14 mouse cellular contexts compared by ENCODE assay signal in genomic region chr2:132021616-132022015, GRCm38 (mm10). TPM values are rescaled to one million over a fixed set of nuclear protein-coding genes. Genes with fewer than 3 reads are reported as not detected.
DNase-seq lines count a peak whose midpoint lies in the region; ATAC-seq and TF ChIP-seq lines count a peak whose summit lies in the region.
"Had no signal": no experiment of that assay in that cellular context is flagged by ENCODE, and none has a peak within 500 bp of the region (broad histone marks: within the 10 kb centered on the region; RNA-seq: fewer than 3 reads in every experiment).

No protein-coding gene starts in this region.

- no peak overlapping the region for H3K4me3 ChIP-seq in kidney, embryonic 15.5 days (replicated peaks)
- no peak overlapping the region for H3K4me3 ChIP-seq in kidney, embryonic 14.5 days (ENCODE audit: low read length)
- no peak overlapping the region for H3K4me3 ChIP-seq in midbrain, embryonic 11.5 days (ENCODE audit: low read depth, low read length)
- no peak overlapping the region for H3K4me3 ChIP-seq in midbrain, embryonic 10.5 days
- no peak overlapping the region for H3K4me3 ChIP-seq in embryonic facial prominence, embryonic 15.5 days (replicated peaks)
- H3K4me3 ChIP-seq in small intestine, adult 2 months (ENCODE audit: low read depth, low read length) = no peak overlapping the region
- H3K4me3 ChIP-seq: intestine, embryonic 15.5 days; midbrain, embryonic 15.5 days; neural tube, embryonic 12.5 days had no signal

- H3K4me2 ChIP-seq in kidney, embryonic 15.5 days = no peak overlapping the region
- H3K4me2 ChIP-seq in kidney, embryonic 14.5 days (replicated peaks; ENCODE audit: low read depth, low read length) = no peak overlapping the region
- H3K4me2 ChIP-seq in midbrain, embryonic 11.5 days = no peak overlapping the region
- no peak overlapping the region for H3K4me2 ChIP-seq in embryonic facial prominence, embryonic 15.5 days (replicated peaks)
- H3K4me2 ChIP-seq: intestine, embryonic 15.5 days; midbrain, embryonic 15.5 days; neural tube, embryonic 12.5 days had no signal

- no peak overlapping the region for H3K9ac ChIP-seq in kidney, embryonic 15.5 days
- no peak overlapping the region for H3K9ac ChIP-seq in kidney, embryonic 14.5 days (ENCODE audit: low read depth, low read length)
- H3K9ac ChIP-seq in midbrain, embryonic 11.5 days (ENCODE audit: low read length) = no peak overlapping the region
- H3K9ac ChIP-seq in embryonic facial prominence, embryonic 15.5 days = no peak overlapping the region
- H3K9ac ChIP-seq: intestine, embryonic 15.5 days; midbrain, embryonic 15.5 days; neural tube, embryonic 12.5 days had no signal

- peaks cover under 1% of the 10 kb centered on the region; the same call in 1 of the 2 replicates for H3K27me3 ChIP-seq in kidney, embryonic 15.5 days
- no peaks in the 10 kb centered on the region for H3K27me3 ChIP-seq in kidney, embryonic 14.5 days (ENCODE audit: control insufficient read depth, insufficient read depth, low read length)
- H3K27me3 ChIP-seq in midbrain, embryonic 11.5 days (ENCODE audit: control insufficient read depth, insufficient read depth, low read length) = no peaks in the 10 kb centered on the region
- H3K27me3 ChIP-seq in midbrain, embryonic 10.5 days (ENCODE audit: low read depth, poor library complexity, severe bottlenecking) = no peaks in the 10 kb centered on the region
- no peaks in the 10 kb centered on the region for H3K27me3 ChIP-seq in embryonic facial prominence, embryonic 15.5 days
- no peaks in the 10 kb centered on the region for H3K27me3 ChIP-seq in small intestine, adult 2 months (ENCODE audit: control insufficient read depth, insufficient read depth, low read length)
- H3K27me3 ChIP-seq: intestine, embryonic 15.5 days; midbrain, embryonic 15.5 days; neural tube, embryonic 12.5 days had no signal

- DNase-seq in midbrain, embryonic 11.5 days (ENCODE audit: low spot score, missing footprints) = peak; percentile 49
- no peak for DNase-seq in midbrain, embryonic 10.5 days (ENCODE audit: low spot score)
- no peak for DNase-seq in layer of hippocampus, adult 18-20 months (ENCODE audit: low spot score in 2 of 2)
- DNase-seq: cerebellum, adult 2 months; kidney, postnatal 25 days; retina, postnatal 1 day had no signal

- no peaks in the 10 kb centered on the region for H3K9me3 ChIP-seq in kidney, embryonic 15.5 days (replicated peaks)
- H3K9me3 ChIP-seq in kidney, embryonic 14.5 days (ENCODE audit: control insufficient read depth, low read length) = no peaks in the 10 kb centered on the region
- H3K9me3 ChIP-seq in midbrain, embryonic 11.5 days (ENCODE audit: control insufficient read depth, low read length) = no peaks in the 10 kb centered on the region
- H3K9me3 ChIP-seq in midbrain, embryonic 10.5 days (replicated peaks) = no peaks in the 10 kb centered on the region
- H3K9me3 ChIP-seq in embryonic facial prominence, embryonic 15.5 days (replicated peaks) = no peaks in the 10 kb centered on the region
- H3K9me3 ChIP-seq: intestine, embryonic 15.5 days; midbrain, embryonic 15.5 days; neural tube, embryonic 12.5 days had no signal

- H3K27ac ChIP-seq in kidney, embryonic 15.5 days = peak overlapping the region; percentile 18; the same call in 1 of the 2 replicates
- H3K27ac ChIP-seq in kidney, embryonic 14.5 days (ENCODE audit: low read depth, low read length) = no peak overlapping the region
- H3K27ac ChIP-seq in midbrain, embryonic 11.5 days (ENCODE audit: low read depth, low read length) = no peak overlapping the region
- no peak overlapping the region for H3K27ac ChIP-seq in midbrain, embryonic 10.5 days (replicated peaks)
- H3K27ac ChIP-seq in embryonic facial prominence, embryonic 15.5 days (replicated peaks) = peak overlapping the region; percentile 5; the same call in 1 of the 2 replicates
- H3K27ac ChIP-seq in small intestine, adult 2 months (ENCODE audit: insufficient read depth, low read depth, low read length) = peak overlapping the region; percentile 53
- H3K27ac ChIP-seq: midbrain, embryonic 15.5 days; neural tube, embryonic 12.5 days had no signal

- TF ChIP-seq CTCF in small intestine, adult 2 months (IDR thresholded peaks at IDR 0.05; ENCODE audit: extremely low read depth, insufficient read length, insufficient replicate concordance, low read depth, low read length) = no peak

- H3K4me1 ChIP-seq in kidney, embryonic 15.5 days = peaks cover 18% of the 10 kb centered on the region; the same call in 1 of the 2 replicates
- 0 out of 2 replicates have a peak, but pooled peaks cover 4% of the 10 kb centered on the region for H3K4me1 ChIP-seq in kidney, embryonic 14.5 days (ENCODE audit: control insufficient read depth, insufficient read depth, low read length)
- H3K4me1 ChIP-seq in midbrain, embryonic 11.5 days (ENCODE audit: control insufficient read depth, insufficient read depth, low read length) = no peaks in the 10 kb centered on the region
- H3K4me1 ChIP-seq in midbrain, embryonic 10.5 days = peaks cover 18% of the 10 kb centered on the region
- H3K4me1 ChIP-seq in embryonic facial prominence, embryonic 15.5 days = peaks cover 12% of the 10 kb centered on the region; the same call in 1 of the 2 replicates
- H3K4me1 ChIP-seq in small intestine, adult 2 months (ENCODE audit: control insufficient read depth, insufficient read depth, insufficient read length, low read length) = peaks cover 7% of the 10 kb centered on the region; the same call in 1 of the 2 replicates
- H3K4me1 ChIP-seq: midbrain, embryonic 15.5 days had no signal

- 65% methylated on average over 4 of the region's 4 CpGs for WGBS in kidney, embryonic 15.5 days
- 76% methylated on average over 4 of the region's 4 CpGs for WGBS in kidney, embryonic 14.5 days
- 85% methylated on average over 4 of the region's 4 CpGs for WGBS in midbrain, embryonic 11.5 days
- WGBS in midbrain, embryonic 10.5 days = 79% methylated on average over 4 of the region's 4 CpGs
- WGBS in embryonic facial prominence, embryonic 15.5 days = 59% methylated on average over 4 of the region's 4 CpGs
- WGBS in small intestine, adult 2 months = 72% methylated on average over 4 of the region's 4 CpGs

- ATAC-seq in kidney, embryonic 15.5 days (replicated peaks; ENCODE audit: low FRiP score) = no peak
- ATAC-seq in kidney, embryonic 14.5 days (ENCODE audit: low FRiP score, low TSS enrichment) = no peak
- no peak for ATAC-seq in midbrain, embryonic 11.5 days (ENCODE audit: low FRiP score)
- no peak for ATAC-seq in embryonic facial prominence, embryonic 15.5 days (ENCODE audit: insufficient number of reproducible peaks, low FRiP score, low TSS enrichment, low read depth)
- ATAC-seq: forebrain, embryonic 16.5 days; midbrain, embryonic 15.5 days had no signal

- TF ChIP-seq POLR2A in small intestine, adult 2 months (IDR thresholded peaks at IDR 0.05; ENCODE audit: low read depth, low read length) = no peak

- no peaks in the 10 kb centered on the region for H3K36me3 ChIP-seq in kidney, embryonic 15.5 days
- H3K36me3 ChIP-seq in kidney, embryonic 14.5 days (ENCODE audit: control insufficient read depth, insufficient read depth, low read length) = no peaks in the 10 kb centered on the region
- no peaks in the 10 kb centered on the region for H3K36me3 ChIP-seq in midbrain, embryonic 11.5 days (ENCODE audit: control insufficient read depth, insufficient read depth, low read length)
- H3K36me3 ChIP-seq in midbrain, embryonic 10.5 days = peaks cover 56% of the 10 kb centered on the region
- H3K36me3 ChIP-seq in embryonic facial prominence, embryonic 15.5 days = no peaks in the 10 kb centered on the region
- H3K36me3 ChIP-seq in small intestine, adult 2 months (ENCODE audit: control insufficient read depth, insufficient read depth, low read length) = no peaks in the 10 kb centered on the region
- H3K36me3 ChIP-seq: intestine, embryonic 15.5 days; midbrain, embryonic 15.5 days had no signal

RNA-seq across cellular contexts. Expression of gene Rassf2, which starts 8.4 kb away (rescaled TPM):
- 8.4 and 11.3 TPM in 2 replicates for polyA plus RNA-seq in kidney, embryonic 15.5 days (2015; fragmentation: Nextera tagmentation; extraction: Ambion mirVana)
- 5.3 and 9.9 TPM in 2 replicates for polyA plus RNA-seq in kidney, embryonic 14.5 days (2014; fragmentation: Nextera tagmentation; extraction: Ambion mirVana)
- 32.3 and 33.2 TPM in 2 replicates for polyA plus RNA-seq in midbrain, embryonic 11.5 days (2014; fragmentation: Nextera tagmentation; extraction: Ambion mirVana)
- 28.6 and 34.2 TPM in 2 replicates for polyA plus RNA-seq in midbrain, embryonic 10.5 days (2016; fragmentation: Nextera tagmentation; extraction: Ambion mirVana)
- polyA plus RNA-seq in embryonic facial prominence, embryonic 15.5 days (2015; fragmentation: Nextera tagmentation; extraction: Ambion mirVana) = 14.8 and 17.0 TPM in 2 replicates
- 7.5 and 11.9 TPM in 2 replicates for polyA plus RNA-seq in small intestine, adult 2 months (2012; rRNA removed)
- total RNA-seq in layer of hippocampus, adult 18-20 months (2021) = 10 to 100 TPM; 45.5 to 52.1 TPM

Comparison
In these comparisons a context has a peak if more than half of its experiments do, and no peak if none do; other contexts are left out.
1. H3K27ac ChIP-seq: peak in kidney, embryonic 15.5 days (single experiment), embryonic facial prominence, embryonic 15.5 days (single experiment) and small intestine, adult 2 months (single experiment); none in kidney, embryonic 14.5 days (single experiment), midbrain, embryonic 11.5 days (single experiment) and midbrain, embryonic 10.5 days (single experiment).